Mouse (Mus musculus) cerebellum, postnatal 25 days (tissue): ENCODE measurements around the gene Yars.

Experiments
- DNase-seq, 2 experiments: peaks; one replicate each; pipeline ENCODE4 v3.0.0; 2021; ENCODE audit warnings: mixed read lengths in 2 of 2

The Yars gene

DNA sequence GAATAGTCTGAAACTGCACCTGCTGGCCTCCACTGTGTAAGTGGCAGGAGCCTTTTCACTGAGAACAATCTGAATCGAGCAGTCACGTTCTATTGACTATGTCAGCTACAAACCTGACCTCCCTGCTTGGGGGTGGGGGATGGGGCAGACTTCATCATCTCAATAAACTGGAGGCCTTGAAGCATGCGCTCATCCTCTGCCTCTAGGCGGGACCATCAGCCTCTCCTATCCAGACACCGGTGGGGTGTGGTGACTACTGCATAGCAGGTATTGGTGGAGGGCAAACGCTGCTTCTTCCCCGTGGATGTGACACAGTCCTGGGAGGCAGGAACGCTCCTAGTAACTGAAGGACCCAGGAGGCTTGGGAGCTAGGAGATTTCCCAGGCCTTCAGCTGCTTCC lies 41.4 kb downstream of the Yars start:
- no peak for DNase-seq

DNA sequence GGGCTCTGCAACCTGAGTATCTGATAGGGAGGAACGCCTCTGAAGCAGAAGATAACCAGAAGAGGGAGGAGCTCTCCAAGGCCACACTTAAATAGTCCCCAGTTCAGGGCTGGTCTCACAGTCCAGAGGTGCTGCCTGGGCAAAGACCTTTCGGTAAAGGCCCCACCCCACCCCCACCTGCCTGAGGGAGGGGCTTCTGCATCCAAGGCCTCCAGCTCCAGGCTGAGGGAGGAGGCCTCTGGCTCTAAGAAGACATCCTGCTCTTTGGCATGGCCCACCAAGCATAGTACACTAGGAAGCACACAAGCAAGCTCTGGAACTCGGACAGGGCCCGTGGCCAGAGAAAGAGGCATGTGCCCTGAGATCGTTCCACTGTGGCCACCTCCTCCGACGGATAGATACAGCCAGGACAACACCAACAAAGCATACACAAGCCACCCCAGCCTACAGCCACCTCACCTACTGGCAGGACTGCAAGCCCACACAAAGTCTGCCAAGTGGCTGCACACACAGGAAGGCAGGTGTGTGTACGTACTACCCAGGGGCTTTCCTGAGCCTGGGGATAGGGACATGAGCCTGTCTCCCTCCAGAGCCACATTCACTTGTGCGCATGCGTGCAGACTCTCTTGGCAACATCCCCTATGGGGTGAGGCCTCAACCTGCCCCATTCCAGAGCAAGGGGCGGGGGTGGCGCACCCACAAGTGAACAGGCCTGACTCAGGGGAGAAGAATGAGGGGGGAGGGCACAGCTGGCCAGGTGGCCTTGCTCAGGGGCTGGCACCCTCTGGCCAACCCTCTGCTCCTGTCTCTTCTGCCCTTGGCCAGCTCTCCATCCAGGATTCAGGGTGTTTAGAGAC lies 42.3 kb downstream of the Yars start:
- DNase-seq: peak in 1 of 2 experiments; percentile 36

DNA sequence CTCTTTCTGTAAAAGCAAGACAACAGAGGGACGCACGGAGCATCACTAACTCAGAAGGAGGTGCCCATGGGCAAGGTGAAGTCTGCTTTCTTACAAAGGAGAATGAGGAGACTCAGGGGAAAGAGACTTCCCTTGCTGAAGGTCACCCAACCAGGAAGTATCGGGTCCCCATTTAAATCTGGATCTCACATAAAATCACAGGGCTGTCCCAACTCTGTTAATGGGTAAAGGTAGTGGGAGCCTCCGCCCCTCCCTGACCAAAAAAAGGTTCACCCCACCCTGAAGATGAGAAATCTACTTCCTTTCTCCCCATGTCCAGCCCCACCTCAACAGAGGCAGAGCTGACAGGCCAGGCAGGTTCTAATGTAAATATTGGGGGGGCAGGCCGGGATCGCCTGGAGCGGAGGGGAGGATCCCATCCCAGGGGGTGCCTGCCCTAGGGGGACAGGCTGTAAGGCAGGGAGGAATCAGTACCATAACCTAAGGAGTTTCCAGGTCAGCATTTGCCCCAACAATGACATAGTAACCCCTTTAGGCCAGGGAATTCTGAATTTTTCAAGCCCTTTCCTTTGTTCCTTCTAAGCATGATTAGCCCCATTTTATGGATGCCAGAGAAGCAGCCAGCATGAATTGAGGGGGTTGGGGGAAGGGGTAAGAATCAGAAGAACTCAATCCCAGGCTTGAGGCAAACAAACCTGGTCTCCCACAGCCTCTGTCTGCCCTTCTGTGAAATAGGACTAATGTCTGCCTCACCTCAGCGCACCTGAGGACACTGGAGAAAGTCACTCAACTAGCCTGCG lies 43.2 kb downstream of the Yars start:
- no peak for DNase-seq

DNA sequence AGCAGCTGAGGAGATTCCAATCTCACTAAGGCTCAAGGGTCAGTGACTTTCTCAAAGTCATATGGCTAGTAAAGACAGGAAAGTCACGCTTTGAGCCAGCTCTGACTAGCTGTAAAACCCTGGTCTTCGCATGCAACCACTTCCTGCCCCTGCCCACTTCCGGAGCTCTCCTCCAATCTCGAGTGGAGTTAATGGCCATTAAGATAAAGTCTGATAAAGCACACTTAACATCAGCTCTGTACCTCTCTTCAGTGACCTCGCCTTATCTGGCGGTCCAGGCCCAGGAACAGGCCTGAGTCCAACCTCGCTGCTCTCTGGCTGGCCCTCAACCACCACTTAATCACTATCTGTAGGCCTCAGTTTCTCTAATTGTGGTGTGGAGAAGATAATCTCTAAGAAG lies 44.9 kb downstream of the Yars start:
- DNase-seq: no peak

DNA sequence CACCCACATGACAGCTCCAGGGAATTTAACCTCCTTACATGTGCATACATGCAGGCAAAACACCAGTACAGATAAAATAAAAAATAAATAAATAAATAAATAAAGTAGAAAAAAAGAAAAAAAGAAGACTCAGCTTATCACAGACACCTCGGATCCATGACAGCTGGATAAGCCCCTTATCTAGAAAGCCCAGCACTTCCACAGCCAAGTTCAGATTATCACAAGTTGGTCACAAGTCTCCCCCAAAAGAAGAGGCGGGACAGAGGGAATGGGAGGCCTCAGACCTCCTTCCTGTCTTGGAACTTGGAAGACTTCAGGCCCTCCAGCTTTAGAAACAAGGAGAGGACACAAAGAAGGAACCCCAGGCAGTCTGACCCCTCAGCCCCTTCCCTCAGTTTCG lies 45.6 kb downstream of the Yars start:
- no peak for DNase-seq

DNA sequence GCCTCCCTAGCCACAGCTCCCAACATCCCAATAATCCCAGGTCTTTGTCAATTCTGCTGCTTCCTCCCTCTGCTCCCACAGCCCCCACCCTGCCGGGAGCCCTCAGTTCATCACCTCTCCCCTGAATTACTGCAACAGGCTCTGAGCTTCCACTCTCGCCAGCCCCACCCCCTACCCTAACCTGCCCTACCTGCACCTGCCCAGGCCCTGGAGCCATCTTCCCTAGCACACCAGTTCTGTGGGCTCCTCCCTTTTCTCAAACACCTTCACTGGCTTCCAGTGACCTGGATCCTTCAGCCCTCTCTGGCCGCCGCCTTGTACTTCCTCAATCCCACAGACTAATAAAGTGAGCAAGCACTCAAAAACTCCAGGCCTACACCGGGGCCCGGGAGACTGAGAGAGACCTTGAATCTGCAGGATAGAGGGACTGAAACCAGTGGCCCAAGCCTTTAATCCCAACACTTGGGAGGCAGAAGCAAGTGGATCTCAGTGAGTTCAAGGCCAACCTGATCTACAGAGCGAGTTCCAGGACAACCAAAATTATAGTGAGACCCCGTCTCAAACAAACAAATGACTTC lies 46.8 kb downstream of the Yars start:
- DNase-seq: no peak

DNA sequence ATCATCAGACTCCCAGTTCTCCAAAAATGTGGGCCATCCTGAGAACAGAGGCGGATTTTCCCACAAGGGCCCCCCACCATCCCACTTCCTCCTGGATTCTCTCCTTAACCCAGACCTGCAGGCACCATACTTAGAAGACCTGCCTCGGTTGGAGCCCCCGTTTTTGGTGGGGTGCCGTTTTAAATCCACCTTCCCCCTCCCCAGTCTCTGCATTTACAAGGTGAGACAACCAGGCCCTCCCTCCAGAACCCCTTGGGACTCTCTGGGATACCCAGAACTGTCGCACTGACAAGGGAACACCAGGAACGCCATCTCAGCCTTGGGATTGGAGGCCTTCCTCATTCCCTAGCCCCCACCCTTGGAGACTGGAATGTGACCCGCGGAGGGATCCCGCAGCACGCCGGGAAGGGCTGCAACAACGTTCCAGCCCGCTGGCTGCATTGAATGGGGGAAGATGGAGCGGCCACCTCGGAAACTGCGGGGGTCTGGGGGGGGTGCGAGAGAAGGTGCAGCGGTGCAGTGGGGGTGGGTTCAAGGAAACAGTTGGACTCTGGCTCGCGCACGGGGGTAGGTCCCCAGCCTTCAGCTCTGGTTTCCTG lies 48.4 kb downstream of the Yars start:
- peak in 1 of 2 experiments; percentile 61 for DNase-seq

DNA sequence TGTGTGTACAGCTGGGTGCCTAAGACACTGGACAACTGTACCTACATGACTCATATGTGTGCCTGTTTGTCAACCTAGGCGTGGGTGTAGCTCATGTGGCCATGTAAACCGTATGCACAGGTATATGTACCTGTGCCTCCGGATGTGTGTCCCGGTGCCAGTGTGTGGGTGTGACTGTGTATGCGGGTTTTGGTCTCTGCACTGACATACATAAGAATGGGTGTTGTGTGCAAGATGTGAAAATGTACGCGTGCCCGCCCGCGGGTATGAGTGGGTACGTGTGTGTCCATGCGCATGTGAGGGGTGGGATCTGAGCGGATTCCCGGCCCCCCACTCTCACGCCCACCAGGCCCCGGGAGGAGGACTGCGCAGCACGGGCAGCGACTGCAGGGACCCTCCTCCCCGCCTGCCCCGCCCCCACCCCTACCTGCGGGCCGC lies 49.0 kb downstream of the Yars start:
- DNase-seq: peak in 1 of 2 experiments; percentile 53

DNA sequence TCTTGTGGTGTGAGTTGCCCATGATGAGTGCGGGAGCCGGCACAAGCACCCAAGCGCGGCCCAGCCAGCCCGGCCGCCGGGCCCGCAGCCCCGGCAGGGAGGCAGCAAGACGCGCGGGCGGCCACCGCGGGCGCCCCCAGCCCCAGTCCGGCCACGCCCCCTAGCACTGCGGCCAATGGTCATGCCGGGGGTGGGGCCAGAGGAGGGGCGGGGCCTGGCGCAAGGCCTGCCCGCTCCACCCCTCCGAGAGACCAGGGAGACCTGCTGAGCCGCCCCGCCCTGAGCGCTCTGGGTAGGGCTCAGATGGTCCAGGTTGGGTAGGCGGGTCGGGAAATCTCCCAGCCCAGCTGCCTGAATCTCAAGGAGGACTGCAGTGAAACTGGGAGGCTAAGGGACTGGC lies 49.5 kb downstream of the Yars start:
- peak; percentile 85 to 91 for DNase-seq

DNA sequence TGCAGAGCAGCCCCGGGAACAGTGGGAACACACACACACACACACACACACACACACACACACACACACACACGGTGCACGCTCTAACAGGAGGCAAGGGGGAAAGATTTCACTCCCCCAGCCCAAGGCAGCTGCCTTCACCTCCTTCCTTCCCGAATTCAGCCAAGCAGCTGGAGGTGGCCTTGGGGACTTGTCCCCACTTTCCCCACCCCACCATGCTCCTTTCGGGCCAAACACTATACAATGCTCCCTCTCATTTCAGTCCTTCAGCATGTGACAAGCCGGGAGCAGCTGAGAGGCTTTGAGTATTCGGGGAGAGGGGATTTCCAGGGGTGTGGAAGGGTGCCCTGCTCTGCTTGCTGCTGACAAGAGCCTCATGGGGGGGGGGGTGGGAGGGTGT lies 52.3 kb downstream of the Yars start:
- no peak for DNase-seq

DNA sequence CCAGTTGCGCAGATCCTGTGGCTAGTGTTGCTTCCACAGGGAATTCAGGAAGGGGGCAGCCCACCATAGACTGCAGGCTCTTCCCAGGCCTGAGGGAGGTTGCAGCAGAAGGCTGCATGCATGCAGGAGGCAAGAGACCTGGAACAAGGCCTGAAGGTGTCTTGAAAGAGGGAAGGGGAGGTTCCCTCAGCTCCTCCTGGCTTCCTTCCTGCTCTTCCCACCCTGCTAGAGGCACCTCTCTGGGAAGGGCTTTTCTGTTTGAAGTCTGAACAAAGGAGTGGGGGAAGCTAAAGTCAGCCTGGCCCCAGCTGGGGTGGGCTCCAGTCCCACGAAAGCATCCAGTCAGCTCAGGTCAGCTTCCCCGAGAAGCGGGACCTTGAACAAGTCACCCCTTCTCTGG lies 52.8 kb downstream of the Yars start:
- DNase-seq: no peak

DNA sequence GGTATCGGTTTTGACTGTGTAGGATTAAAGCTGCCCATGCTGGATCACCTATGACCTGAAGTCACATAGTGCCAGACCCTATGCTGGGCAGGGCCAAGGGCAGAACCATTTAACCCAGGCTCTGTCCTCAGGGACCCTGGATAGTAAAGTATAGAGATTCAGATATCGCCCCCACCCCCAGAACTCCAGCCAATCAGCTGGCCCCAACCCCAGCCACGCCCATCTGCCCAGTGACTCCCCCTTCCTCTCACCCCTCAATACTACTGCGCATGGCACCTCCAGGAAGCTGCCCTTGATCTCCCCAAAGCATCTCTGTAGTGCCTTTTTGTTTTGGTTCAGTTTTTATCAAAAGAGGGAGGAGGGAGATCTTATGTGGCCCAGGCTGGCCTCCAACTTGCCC lies 53.2 kb downstream of the Yars start:
- no peak for DNase-seq

DNA sequence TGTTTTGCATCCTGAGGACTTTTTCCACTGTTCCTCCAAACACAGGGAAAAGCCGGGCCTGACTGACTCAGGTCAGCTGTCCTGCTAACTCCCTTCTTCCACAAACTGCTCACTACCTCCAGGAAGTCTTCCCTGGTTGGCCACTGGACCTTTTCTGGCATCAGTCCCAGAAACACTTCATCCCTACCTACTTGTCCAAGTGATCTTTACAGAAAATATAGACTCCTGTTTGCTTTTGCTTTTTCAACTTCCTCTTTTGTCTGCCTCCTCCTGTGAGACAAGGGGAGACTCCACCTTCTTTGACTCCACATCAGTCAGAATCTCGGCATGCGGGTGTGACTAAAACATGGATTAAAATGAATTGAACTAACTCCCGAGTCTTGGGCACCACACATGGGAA lies 55.2 kb downstream of the Yars start:
- no peak for DNase-seq

DNA sequence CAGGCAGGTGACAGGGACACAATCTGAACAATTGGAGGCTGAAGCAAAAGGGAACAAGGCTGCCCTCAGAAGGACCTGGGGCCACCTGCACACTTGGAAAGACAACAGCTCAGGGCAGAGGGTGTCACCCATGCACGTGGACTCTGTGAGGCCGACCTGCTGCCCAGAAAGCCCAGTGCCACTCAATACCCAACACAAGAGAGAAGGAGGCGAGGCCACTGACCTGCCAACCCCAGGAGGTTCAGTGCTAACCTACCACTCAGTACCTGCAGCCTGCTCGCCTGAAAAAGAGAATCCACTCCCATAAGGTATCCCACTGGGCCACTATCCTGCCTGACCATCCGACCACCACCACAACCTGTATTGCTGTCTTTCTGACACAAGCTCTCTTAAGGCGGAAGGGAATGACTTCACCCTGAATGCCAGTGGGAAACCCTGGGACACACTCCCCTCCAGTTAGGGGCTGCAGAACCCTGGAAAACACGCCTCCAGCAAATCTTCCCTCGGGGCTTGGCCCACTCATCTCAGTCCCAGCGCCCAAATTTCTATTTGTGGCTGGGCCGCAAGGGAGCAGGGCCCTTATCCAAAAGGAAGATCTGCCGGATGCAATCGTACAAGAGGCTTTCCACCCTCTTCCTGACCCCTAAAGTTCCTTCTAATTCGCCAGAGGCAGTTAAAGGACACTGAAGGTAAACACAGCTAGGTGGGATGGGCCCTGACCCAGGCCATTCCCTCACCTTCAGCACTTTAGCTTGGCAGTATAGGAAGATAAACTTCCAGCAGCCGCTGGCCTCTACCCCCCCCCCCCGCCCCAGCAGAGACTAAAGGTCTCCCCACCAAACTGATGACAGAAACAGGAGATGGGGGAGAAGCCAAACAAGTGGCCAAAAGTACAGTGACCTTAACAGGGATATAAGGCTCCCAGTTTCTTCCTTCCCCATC lies 57.1 kb downstream of the Yars start:
- DNase-seq: no peak

DNA sequence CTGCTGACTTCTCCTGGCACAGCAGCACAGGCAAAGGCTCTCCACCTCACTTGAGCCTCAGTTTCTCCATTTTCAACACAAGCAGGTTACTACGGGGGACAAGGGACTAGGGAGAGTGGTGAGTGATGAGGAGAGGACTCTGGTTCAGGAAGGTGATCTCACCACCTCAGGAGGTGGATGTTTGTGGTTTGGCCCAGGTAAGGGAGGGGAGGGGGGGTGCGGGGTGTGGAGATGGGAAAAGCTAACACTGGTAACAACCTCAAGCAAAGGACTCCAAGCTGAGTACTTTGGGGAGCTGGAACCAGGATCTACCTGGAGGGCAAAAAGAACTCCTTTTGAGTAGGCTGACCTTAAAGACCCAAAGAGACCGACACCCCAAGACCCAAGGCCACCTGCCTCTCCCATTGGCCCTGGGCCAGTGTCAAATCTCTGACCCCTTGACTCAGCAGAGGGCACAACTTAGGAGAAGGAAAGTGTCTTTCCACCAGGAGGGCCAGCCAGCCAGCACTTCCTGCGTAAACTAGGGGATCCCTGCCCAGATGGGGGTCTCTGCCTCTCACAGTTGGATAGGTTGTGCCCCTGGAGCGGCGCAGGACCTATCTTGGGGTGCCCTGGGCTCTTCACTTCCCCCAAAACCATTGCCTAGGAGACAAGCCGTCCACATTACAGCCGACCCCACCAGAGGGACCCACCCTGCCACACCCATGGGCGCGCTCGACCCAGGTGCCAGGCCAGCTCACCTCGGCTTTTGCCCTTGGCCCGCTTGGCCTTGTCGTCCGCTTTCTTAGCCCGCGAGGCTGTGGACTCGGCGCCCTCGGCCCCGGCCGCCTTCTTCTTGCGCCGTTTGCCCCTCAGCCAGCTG lies 58.1 kb downstream of the Yars start:
- DNase-seq: peak in 1 of 2 experiments; percentile 43

DNA sequence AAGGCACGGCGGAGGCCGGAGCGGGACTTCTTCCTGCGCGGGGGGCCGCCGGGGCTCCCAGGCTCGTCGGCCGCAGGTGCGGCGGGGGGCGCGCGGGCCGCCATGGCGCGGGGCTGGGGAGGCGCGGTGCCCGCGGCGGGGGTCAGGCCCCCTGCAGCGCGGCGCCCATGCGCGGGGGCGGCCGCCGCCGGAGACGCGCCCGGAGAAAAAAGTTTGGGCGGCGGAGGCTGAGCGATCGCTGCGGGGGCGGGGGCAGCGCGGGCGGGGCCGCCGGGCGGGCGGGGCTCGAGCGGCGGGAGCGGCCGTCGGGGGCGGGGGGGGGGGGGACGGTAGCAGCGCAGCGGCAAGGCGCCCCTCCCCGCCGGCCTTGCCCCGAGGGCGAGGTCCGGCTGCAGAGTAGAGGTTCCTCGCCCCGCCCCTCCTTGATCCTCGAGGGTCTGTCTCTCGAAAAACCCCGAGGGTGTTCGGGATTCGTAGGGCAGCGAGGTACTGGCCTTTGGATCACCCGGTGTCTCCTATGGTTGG lies 58.7 kb downstream of the Yars start:
- DNase-seq: no peak

DNA sequence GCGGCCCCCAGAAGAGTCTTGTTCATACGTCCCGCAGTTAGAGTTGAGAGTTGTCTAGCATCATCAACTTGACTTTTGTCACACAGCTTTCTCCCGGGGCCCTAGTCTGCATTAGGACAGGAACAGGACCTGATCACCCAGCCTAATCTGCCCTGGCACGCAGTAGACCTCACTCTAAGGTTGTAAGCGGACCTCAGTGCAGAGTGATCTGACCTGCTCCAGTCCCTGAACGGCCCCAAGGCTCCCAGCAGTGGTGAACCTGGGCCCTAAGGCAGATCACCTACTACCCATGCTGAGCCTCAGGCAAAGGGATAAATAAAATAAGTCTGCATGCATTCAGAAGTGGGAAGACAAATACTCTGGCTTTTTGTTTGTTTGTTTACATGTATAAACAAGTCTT lies 59.7 kb downstream of the Yars start:
- DNase-seq: no peak

DNA sequence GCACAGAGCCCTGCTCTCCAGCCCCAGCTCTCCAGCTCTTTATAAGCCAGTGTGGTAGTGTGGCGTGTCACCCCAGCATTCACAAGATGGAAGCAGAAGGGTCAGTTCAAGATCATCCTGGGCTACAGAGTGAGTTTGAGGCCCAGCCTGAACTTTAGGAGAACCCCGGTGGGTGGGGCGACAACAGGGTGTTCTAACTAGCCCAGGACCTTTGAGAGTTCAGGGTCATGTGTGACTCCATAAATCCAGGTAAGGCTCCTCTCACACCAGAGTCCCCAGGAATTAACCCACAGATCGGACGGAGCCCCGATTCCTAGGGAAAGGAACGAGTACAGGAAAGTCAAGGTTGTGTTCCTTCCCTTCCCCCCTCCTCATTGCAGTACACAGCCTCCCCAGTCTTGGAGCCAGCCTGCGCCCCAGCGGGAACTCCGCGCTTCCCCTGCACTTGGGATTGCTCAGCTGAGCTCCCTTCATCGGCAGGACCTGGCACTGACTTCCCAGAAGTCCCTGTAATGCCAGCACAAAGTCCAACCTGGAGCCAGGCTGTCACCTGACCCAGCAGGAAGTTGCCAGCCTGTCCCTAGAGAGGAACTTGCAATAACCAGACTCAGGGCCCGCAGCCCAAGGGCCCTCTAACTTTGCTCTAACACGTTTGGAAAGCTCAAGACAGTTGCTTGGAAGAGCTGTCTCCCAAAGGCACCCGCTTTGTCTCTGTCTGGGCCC lies 61.4 kb downstream of the Yars start:
- DNase-seq: peak; percentile 67 to 76

DNA sequence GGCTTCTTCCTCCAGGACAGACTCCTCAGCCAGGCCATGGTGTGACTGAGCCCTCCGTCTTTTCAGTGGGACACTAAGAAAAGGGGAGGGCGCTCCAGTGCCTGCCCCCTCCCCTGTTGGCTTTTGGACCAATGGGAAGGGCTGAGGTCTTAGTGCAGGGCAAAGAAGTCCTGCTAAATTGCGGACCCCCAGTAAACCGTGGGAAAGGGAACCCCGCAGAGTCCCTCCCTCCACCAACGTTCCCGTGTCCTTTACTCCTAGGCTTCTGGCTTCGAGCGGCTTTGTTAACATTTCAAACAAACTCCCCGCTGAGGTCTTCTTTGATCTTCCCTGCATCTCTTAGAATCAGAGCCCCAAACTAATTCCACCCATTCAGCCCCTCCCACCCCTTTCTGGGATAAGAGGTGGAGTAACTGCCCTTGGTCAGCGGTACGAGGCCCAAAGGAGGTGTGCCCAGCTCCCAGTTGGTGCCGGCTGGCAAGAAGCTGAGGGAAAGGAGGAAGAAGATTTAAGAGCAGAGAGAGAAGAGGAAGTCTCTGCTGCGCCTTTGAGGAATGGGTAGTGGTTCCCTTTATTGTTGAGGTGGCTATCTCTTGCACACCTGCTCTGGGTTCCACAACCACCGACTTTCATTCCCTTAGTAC lies 62.0 kb downstream of the Yars start:
- DNase-seq: no peak

DNA sequence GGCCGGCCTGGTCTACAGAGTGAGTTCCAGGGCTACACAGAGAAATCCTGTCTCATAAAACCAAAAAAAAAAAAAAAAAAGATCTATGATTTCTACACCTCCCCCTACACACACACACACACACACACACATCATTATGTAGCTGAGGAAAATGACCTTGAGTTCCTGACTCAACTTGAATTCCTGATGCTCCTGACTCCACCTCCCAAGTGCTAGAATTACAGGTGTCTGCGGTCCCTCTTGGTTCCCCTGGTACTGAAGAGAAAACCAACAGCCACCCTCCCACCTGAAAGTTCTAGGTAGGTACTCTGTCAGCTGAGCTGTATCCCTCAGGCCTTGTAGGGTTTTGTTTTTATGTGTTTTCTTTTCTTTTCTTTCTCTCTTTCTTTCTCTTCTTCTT lies 62.9 kb downstream of the Yars start:
- DNase-seq: no peak
